Mouse (Mus musculus) embryonic fibroblast, embryonic 13.5 days (primary cell): ENCODE results near the gene Arxes2.

ENCODE experiments used
- CTCF ChIP-seq: IDR thresholded peaks from 2 replicates; pipeline ENCODE4 v1.5.1; 2011; ENCODE audit warnings: mild to moderate bottlenecking, control low read depth, low read length, moderate library complexity, borderline replicate concordance; ENCODE audit not compliant: insufficient read depth
- POLR2A ChIP-seq: IDR thresholded peaks from 2 replicates; pipeline ENCODE4 v1.6.1; 2011; ENCODE audit warnings: low read depth, mild to moderate bottlenecking, control low read depth, low read length, moderate library complexity

- TF ChIP-seq CTCF: no peak
- TF ChIP-seq POLR2A: no peak
These were observed 36.7 kb downstream of the Arxes2 start for GRCm38 (mm10) chrX:136030331-136030730.
